Mouse (Mus musculus): ENCODE results near the gene Atg13.

- TF ChIP-seq ZNF384 (IDR thresholded peaks at IDR 0.05; ENCODE audit: low read depth, low read length) (0 out of 2 replicates have a peak, but pooled peaks have one; percentile 8), HCFC1 (IDR thresholded peaks at IDR 0.05; ENCODE audit: borderline replicate concordance, insufficient read depth, low read length) (no peak; the same call in 1 of the 2 replicates)
Observed at GRCm38 (mm10) chr2:91646733-91647132, 63.6 kb downstream of the Atg13 start.
